Mouse (Mus musculus): Measurements from ENCODE around the gene Plcg2. TPM values are rescaled to one million over a fixed set of nuclear protein-coding genes. Genes with fewer than 3 reads are reported as not detected.

The Plcg2 gene
- polyA plus RNA-seq, 1 experiment, result 12.5 TPM

- no peak for TF ChIP-seq POLR2A (IDR thresholded peaks at IDR 0.05; ENCODE audit: low read depth, low read length)
- no peak for TF ChIP-seq CTCF (conservative IDR thresholded peaks at IDR 0.05; ENCODE audit: insufficient read depth, insufficient read length, low read depth, low read length)
- 87% methylated on average over 4 of the region's 4 CpGs for WGBS
- no peaks in the 10 kb centered on the region for H3K36me3 ChIP-seq (ENCODE audit: control insufficient read depth, insufficient read depth, low read length)
- no peak for DNase-seq
- no peaks in the 10 kb centered on the region for H3K4me1 ChIP-seq (ENCODE audit: control insufficient read depth, insufficient read depth, low read length)
- H3K27me3 ChIP-seq (replicated peaks; ENCODE audit: control insufficient read depth, insufficient read depth, low read length), result no peaks in the 10 kb centered on the region
- H3K27ac ChIP-seq (ENCODE audit: insufficient read depth, low read depth, low read length), result no peak overlapping the region
- no peak overlapping the region for H3K4me3 ChIP-seq (ENCODE audit: insufficient read depth, low read depth, low read length)
Observed at GRCm38 (mm10) chr8:117472332-117472731, 25.8 kb upstream of the Plcg2 start.

- TF ChIP-seq CTCF (conservative IDR thresholded peaks at IDR 0.05; ENCODE audit: insufficient read depth, insufficient read length, low read depth, low read length) (peak; percentile 95), POLR2A (IDR thresholded peaks at IDR 0.05; ENCODE audit: low read depth, low read length) (no peak)
- WGBS, result 0% methylated on average over 5 of the region's 5 CpGs
- no peak overlapping the region for H3K27ac ChIP-seq (ENCODE audit: insufficient read depth, low read depth, low read length)
Observed at GRCm38 (mm10) chr8:117474944-117475343, 23.1 kb upstream of the Plcg2 start.

GRCm38 (mm10) chr8:117475819-117476218 lies 22.3 kb upstream of the Plcg2 start:
- no peaks in the 10 kb centered on the region for H3K4me1 ChIP-seq (ENCODE audit: control insufficient read depth, insufficient read depth, low read length)
- no peak overlapping the region for H3K4me3 ChIP-seq (ENCODE audit: insufficient read depth, low read depth, low read length)
- H3K27me3 ChIP-seq (replicated peaks; ENCODE audit: control insufficient read depth, insufficient read depth, low read length), result no peaks in the 10 kb centered on the region
- peak; percentile 25 for DNase-seq
- 77% methylated on average over 7 of the region's 7 CpGs for WGBS
- no peaks in the 10 kb centered on the region for H3K36me3 ChIP-seq (ENCODE audit: control insufficient read depth, insufficient read depth, low read length)
- no peak for TF ChIP-seq CTCF (conservative IDR thresholded peaks at IDR 0.05; ENCODE audit: insufficient read depth, insufficient read length, low read depth, low read length)
- no peak for TF ChIP-seq POLR2A (IDR thresholded peaks at IDR 0.05; ENCODE audit: low read depth, low read length)
- no peak overlapping the region for H3K27ac ChIP-seq (ENCODE audit: insufficient read depth, low read depth, low read length)

More at GRCm38 (mm10) chr8:117474944-117475343, 23.1 kb upstream of the Plcg2 start:
- Histone ChIP-seq H3K27me3 (replicated peaks; ENCODE audit: control insufficient read depth, insufficient read depth, low read length) (no peaks in the 10 kb centered on the region), H3K4me3 (ENCODE audit: insufficient read depth, low read depth, low read length) (no peak overlapping the region), H3K4me1 (ENCODE audit: control insufficient read depth, insufficient read depth, low read length) (no peaks in the 10 kb centered on the region), H3K36me3 (ENCODE audit: control insufficient read depth, insufficient read depth, low read length) (no peaks in the 10 kb centered on the region)
- DNase-seq, result peak; percentile 93

- TF ChIP-seq POLR2A (IDR thresholded peaks at IDR 0.05; ENCODE audit: low read depth, low read length) (no peak), CTCF (conservative IDR thresholded peaks at IDR 0.05; ENCODE audit: insufficient read depth, insufficient read length, low read depth, low read length) (no peak)
- DNase-seq, result no peak
- no peaks in the 10 kb centered on the region for H3K4me1 ChIP-seq (ENCODE audit: control insufficient read depth, insufficient read depth, low read length)
- no peak overlapping the region for H3K4me3 ChIP-seq (ENCODE audit: insufficient read depth, low read depth, low read length)
- no peaks in the 10 kb centered on the region for H3K36me3 ChIP-seq (ENCODE audit: control insufficient read depth, insufficient read depth, low read length)
- no peak overlapping the region for H3K27ac ChIP-seq (ENCODE audit: insufficient read depth, low read depth, low read length)
- no peaks in the 10 kb centered on the region for H3K27me3 ChIP-seq (replicated peaks; ENCODE audit: control insufficient read depth, insufficient read depth, low read length)
Observed at GRCm38 (mm10) chr8:117478082-117478481, 20.0 kb upstream of the Plcg2 start.

GRCm38 (mm10) chr8:117479996-117480395 lies 18.1 kb upstream of the Plcg2 start:
- WGBS, result 86% methylated on average over 9 of the region's 9 CpGs
- no peak for DNase-seq
- no peak for TF ChIP-seq POLR2A (IDR thresholded peaks at IDR 0.05; ENCODE audit: low read depth, low read length)
- TF ChIP-seq CTCF (conservative IDR thresholded peaks at IDR 0.05; ENCODE audit: insufficient read depth, insufficient read length, low read depth, low read length), result no peak

GRCm38 (mm10) chr8:117480516-117480915 lies 17.6 kb upstream of the Plcg2 start:
- no peaks in the 10 kb centered on the region for H3K27me3 ChIP-seq (replicated peaks; ENCODE audit: control insufficient read depth, insufficient read depth, low read length)
- no peak for DNase-seq
- H3K4me1 ChIP-seq (ENCODE audit: control insufficient read depth, insufficient read depth, low read length), result no peaks in the 10 kb centered on the region
- no peak overlapping the region for H3K27ac ChIP-seq (ENCODE audit: insufficient read depth, low read depth, low read length)
- TF ChIP-seq CTCF (conservative IDR thresholded peaks at IDR 0.05; ENCODE audit: insufficient read depth, insufficient read length, low read depth, low read length) (no peak), POLR2A (IDR thresholded peaks at IDR 0.05; ENCODE audit: low read depth, low read length) (no peak)
- H3K4me3 ChIP-seq (ENCODE audit: insufficient read depth, low read depth, low read length), result no peak overlapping the region
- WGBS, result 79% methylated on average over 5 of the region's 5 CpGs
- H3K36me3 ChIP-seq (ENCODE audit: control insufficient read depth, insufficient read depth, low read length), result no peaks in the 10 kb centered on the region

More at GRCm38 (mm10) chr8:117479996-117480395, 18.1 kb upstream of the Plcg2 start:
- Histone ChIP-seq H3K27ac (ENCODE audit: insufficient read depth, low read depth, low read length) (no peak overlapping the region), H3K4me1 (ENCODE audit: control insufficient read depth, insufficient read depth, low read length) (no peaks in the 10 kb centered on the region), H3K36me3 (ENCODE audit: control insufficient read depth, insufficient read depth, low read length) (no peaks in the 10 kb centered on the region), H3K4me3 (ENCODE audit: insufficient read depth, low read depth, low read length) (no peak overlapping the region), H3K27me3 (replicated peaks; ENCODE audit: control insufficient read depth, insufficient read depth, low read length) (no peaks in the 10 kb centered on the region)

- no peak for TF ChIP-seq POLR2A (IDR thresholded peaks at IDR 0.05; ENCODE audit: low read depth, low read length)
- TF ChIP-seq CTCF (conservative IDR thresholded peaks at IDR 0.05; ENCODE audit: insufficient read depth, insufficient read length, low read depth, low read length), result no peak
- Histone ChIP-seq H3K27ac (ENCODE audit: insufficient read depth, low read depth, low read length) (no peak overlapping the region), H3K36me3 (ENCODE audit: control insufficient read depth, insufficient read depth, low read length) (no peaks in the 10 kb centered on the region), H3K27me3 (replicated peaks; ENCODE audit: control insufficient read depth, insufficient read depth, low read length) (no peaks in the 10 kb centered on the region), H3K4me3 (ENCODE audit: insufficient read depth, low read depth, low read length) (no peak overlapping the region), H3K4me1 (ENCODE audit: control insufficient read depth, insufficient read depth, low read length) (no peaks in the 10 kb centered on the region)
- peak; percentile 25 for DNase-seq
- 69% methylated on average over 5 of the region's 5 CpGs for WGBS
Observed at GRCm38 (mm10) chr8:117481830-117482229, 16.3 kb upstream of the Plcg2 start.

Data from kidney, adult 2 months (tissue).